Mouse (Mus musculus) CD4-positive helper T cell, adult 2 months (primary cell): Measurements from ENCODE around the gene Szrd1.
"Not testable (repeated sequence)": the region's sequence is repeated elsewhere in the genome, so short reads cannot be mapped to it uniquely, and the experiment has no call there.

Experiments used
- DNase-seq: peaks from one replicate; pipeline ENCODE4 v3.0.0-alpha.2; 2012; ENCODE audit warnings: low read depth, missing footprints, low spot score

Szrd1 gene

DNA sequence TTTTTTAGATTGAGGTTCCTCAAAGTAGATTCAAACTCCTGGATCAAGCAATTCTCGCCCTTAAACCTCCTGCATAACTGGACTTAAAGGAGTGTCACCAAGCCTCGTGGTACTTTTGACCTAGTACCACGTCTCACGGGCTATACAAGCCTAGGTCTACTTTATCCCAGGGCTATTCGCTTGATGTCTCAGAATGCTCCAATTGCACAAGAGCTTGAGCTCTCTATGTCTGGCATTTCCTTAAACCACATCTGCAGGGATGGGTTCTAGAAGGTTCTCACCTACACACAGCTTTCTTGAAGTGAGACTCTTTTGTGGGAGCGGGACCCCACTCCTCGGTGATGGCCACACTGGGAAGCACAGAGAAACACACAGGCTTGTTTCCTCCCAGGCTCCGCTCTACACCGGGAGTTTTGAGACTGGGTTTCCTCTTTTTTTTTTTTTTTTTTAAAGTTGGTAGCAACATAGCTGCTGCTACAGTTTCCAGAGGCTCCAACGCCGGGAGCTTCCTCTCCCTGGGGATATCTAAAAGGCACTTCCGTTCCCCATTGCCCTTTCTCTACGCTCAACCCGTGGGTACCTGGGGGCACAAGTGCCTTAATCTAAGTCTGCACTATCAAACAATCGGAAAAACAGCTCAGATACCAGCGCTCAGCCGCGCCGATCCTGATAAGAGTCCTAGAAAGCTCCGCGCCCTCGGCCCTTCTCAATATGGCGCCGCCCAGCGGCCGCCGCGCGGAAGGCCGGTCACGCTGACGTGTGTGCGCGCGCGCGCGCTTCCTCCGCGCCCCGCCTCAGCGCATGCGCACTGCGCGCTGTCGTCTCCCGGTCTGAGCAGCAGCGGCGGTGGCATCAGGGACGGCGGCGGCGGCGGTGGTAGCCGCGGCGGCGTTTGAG is 7.8 kb upstream of the Szrd1 start, which contains the start of gene Fbxo42:
Gene Fbxo42, plus strand, starts transcription at position 802 of the 897 bp plus-strand sequence.
- DNase-seq: peak; percentile 96

DNA sequence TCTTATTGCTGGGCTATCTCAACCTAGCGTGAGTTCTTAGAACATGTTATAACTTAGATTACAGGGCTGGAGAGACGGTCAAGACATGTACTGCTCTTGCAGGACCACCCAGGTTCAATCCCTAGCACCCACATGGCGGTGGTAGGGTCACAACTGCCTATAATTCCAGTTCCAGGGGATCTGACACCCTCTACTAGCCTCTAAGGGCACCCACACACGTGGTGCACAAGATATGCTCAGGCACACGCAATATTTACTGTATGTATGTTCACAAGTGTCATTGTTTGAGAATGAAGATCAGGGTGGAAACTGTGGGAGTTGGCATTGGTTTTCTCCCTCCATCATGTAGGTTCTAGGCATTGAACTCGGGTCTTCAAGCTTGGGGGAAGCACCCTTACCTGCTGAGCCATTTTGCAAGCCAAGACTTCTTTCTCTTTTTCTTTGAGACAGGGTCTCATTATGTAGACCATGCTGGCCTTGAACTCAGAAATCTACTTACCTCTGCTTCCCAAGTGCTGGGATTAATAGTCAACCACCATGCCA is 7.0 kb upstream of the Szrd1 start:
- DNase-seq: no peak

DNA sequence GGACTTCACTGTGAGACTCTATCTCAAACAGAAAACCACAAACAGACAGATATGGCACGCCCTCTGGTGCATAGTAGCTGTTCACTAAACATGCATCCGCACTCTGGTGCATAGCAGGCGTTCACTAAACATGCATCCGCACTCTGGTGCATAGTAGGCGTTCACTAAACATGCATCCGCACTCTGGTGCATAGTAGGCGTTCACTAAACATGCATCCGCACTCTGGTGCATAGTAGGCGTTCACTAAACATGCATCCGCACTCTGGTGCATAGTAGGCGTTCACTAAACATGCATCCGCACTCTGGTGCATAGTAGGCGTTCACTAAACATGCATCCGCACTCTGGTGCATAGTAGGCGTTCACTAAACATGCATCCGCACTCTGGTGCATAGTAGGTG is 5.5 kb upstream of the Szrd1 start:
- DNase-seq: not testable (repeated sequence)

DNA sequence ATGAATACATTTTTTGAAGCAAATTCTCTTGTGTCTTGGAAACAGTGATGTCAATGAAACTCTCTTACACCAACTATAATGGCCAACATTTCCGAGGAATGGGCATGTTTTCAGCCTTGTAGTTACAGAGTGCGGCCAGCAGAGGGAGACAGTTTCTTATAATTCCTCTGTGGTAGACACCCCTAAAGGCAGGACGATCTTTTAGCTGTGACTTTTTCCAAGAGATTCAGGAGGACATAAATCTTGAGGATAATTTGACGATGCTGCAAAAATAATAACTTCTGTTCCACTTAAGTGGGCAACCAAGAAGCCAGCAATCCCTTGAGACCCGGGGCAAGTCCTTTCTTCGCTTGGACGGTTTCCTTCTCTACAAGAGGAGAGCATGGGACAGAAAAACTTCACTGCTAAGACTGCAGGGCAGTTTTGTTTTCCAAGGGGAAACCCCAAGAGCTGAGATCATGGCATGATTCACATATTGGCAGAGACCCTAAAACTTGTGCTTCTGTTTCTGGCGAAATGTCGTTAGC is 2.8 kb upstream of the Szrd1 start:
- peak; percentile 80 for DNase-seq

DNA sequence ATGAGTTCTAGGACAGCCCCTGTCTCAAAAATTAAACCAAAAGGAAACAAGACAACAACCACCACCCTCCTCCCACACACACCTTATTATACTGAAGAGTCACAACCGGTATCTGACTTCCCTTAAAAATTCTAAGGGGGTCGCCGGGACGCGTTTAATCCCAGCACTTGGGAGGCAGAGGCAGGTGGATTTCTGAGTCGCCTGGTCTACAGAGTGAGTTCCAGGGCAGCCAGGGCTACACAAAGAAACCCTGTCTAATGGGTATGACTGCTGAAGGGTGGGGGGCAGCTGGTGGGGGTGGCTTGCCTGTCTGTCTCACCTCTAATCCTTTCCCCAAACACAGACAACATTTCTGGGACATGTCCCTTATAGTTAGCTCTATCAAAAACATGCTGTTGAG is 1.4 kb upstream of the Szrd1 start:
- no peak for DNase-seq

DNA sequence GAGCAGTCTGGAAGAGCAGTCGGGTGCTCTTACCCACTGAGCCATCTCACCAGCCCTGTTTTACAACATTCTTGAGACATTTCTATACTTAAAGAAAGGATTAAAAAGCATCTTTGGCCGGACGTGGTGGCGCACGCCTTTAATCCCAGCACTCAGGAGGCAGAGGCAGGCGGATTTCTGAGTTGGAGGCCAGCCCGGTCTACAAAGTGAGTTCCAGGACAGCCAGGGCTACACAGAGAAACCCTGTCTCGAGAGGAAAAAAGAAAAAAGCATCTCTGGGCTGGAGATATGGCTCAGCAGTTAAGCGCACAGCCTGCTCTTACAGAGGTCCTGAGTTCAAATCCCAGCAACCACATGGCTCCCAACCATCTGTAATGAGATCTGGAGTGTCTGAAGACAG is 779 bp upstream of the Szrd1 start:
- DNase-seq: not testable (repeated sequence)

DNA sequence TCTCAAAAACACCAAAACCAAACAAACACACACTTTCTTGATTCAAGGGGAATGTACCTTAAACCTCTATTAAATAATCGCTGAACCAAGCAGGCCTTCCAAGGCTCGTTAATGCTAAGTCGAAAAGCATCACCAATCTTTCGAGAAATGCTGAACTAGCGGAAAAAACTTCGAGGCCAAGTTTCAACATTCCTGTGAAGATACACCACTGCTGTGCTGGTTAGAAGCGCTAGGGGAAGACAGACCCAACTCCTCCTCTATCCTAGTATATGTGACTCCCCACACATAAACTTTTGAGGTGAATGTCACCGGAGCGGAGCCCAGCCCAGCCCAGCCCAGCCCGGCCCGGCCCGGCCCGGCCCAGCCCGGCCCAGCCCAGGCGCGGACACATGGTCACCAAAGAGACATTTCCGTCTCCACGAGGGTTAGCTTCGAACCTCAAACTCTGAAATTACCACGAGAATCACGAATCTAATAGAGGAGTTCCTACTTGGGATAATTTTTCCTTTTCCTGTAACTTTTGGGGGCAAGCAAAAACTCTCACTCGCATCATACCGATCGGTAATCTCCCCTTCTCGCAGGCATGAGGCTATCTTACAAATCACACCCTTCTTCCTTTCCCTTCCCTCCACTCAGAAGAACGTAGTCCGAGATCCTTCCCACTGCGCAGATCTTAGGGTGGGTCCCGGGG is 1.0 kb downstream of the Szrd1 start:
- peak; percentile 80 for DNase-seq

DNA sequence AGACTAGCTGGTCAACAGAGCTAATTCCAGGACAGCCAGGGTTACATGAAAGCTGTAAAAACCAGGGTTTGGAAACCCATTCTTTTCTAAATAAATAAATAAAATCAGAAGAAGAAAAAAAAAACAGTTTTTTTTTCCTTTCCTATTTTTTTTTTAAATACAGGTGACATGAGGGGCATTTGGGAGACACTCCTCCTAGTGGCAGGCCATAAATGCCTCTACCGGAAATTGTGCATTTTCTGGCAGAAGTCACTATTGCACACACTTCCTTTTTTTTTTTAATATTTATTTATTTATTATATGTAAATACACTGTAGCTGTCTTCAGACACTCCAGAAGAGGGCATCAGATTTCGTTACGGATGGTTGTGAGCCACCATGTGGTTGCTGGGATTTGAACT is 1.8 kb downstream of the Szrd1 start:
- not testable (repeated sequence) for DNase-seq

DNA sequence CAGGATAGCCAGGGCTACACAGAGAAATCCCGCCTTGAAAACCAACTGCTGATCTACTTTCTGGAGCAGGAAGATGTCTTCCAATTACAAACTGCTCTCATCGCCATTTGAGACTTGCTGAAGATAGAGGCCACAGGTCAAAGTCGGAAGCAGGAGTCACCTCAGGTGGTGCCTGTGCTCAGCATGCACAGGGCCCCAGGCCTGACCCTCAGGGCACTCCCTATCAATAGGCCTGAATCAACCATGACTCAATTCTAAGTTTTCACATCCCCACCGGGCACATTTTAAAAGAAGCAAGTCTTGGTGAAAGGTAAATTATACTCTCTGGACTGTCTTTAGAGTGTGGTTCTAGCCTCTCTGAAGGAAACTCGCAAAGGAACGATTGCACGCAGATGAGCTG is 3.4 kb downstream of the Szrd1 start:
- DNase-seq: no peak

DNA sequence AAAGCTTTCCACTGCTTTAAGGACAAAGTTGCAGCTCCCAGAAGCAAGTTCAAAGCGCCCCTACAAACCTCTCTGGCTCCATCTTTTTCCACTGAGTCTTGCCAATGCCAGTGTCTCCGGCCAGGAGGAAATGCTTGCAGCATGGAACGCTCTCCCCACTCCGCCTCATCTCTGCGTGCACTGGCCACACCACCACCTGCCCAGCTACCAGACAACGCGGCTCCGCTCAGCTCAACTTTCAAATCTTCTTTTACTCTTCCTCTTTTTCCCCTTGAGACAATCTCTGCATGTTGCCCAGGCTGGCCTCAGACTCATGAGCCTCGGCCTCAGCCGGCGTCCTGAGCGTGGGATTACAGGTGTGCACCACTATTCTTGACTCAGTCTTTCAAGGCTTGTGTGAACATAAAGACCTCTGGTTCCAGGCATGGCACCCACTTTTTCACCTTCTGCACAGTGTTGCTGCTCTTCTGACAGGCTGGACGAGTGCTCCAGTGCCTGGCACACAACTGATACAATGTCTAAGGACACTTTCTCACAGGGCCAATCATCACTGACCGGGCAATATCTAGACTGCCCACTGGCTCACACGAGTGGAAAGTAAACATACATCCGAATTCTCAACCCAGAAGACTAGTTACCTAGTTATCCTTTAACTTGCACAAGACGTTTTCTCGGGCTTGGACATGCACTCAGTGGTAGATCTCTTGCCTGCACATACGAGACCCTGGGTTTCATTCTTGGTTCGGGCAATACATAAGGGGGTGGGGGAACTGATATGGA is 4.6 kb downstream of the Szrd1 start:
- DNase-seq: no peak

DNA sequence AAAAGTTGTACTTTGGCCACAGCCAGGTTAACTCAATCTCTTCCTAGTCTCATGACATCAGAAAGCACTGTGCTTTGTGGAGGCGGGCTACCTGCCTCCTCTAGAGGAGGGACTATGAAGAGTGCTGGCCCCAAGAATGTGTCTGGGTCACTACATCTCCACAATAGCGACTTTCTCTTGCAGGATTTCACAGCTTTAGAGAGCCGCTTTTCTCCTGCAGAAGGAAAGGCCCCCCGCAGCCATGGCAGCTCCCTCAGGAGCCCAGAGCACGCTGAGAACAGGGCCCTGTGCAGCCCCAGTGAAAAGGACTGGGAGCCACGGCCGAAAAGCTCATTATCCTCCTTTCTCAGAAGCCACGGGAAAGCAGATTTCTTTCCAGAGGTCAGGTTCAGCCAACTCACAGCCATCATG is 5.5 kb downstream of the Szrd1 start:
- DNase-seq: no peak

DNA sequence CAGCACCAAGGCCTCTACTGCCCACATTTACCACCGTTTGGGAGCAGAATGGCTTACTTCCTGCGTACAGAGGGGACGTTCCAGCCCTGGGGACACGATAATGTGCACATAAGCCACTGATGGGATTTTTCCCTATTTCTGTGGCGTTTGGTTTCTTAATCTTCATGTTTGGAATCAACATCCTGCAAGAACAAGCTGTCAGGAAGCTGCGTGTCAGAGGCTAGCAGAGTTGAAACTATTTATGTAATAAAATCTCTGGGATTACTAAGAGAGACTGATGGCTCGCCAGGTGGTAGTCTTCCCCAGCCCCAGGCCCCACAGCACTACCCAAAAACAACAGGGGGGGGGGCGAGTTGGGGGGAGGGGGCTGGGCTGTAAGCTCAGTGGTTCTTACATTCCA is 6.3 kb downstream of the Szrd1 start:
- no peak for DNase-seq

DNA sequence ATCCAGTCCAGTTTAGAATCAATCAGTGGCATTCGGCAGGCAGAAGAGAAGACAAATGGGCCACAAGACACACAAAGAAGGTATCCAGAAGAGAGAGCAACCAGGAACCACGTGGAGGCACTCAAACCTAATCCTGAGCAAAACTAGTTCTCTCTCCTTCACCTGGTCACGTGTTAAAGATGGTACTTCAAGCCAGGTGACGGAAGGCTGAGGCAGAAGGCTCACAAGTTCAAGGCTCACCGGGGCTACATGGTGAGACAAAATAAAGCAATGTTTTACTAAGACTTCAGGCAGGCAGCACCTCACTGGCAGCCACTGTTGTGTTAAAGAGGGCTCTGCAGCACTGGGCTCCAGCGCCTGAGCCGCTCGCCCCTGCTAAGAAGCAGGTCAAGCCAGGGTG is 7.4 kb downstream of the Szrd1 start:
- no peak for DNase-seq

DNA sequence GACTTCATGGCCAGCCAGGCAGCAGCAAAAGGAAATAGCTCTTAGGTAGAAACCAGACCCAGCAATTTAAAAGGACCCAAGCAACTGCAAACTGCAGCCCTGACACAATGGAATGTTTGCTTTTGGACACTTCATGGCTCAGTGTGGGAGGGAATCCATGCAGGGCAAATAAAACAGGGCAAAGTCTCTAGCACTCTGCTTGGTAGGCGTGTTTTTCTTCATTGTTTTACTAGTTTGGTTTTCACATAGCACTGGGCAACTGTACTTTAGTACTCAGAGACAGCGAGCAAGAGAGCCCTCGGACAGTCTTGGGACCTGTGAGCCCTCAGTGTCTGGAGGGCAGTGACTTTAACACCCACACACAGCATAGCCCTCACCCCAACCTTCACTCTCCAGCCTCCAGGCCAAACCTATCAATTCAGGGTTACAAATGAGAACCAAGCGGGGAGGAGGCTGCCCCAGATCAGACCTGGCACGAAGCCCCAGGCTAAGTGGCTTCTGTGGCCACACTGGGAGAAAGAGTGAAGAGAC is 8.0 kb downstream of the Szrd1 start:
- no peak for DNase-seq

DNA sequence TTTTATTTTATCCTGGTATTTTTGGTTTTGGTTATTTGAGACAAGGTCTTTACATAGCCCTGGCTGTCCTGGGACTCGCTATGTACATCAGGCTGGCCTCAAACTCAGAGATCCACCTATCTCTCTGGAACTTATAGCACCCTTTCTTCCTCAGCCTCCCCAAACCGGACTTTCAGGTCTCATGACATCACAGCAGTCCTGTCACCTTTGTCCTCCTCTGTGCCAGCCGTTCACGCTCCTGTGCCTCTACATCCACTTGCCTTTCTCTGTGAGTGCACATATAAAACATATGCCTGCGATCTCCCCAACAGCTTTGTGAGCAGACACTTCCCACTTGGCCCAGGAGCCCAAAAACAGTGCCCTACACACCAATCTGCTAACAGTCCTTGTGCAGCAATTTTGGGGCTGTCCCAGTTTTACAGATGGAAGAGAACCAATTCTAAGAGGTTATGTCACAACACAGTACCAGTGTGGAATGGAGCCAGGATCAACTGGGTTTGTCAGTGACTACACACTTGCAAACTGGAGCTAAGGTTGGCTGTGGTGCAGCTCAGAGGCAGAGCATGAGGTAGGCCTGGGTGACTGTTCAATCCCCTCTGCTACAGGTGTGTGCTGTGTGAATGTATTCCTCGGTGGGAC is 8.8 kb downstream of the Szrd1 start:
- no peak for DNase-seq

DNA sequence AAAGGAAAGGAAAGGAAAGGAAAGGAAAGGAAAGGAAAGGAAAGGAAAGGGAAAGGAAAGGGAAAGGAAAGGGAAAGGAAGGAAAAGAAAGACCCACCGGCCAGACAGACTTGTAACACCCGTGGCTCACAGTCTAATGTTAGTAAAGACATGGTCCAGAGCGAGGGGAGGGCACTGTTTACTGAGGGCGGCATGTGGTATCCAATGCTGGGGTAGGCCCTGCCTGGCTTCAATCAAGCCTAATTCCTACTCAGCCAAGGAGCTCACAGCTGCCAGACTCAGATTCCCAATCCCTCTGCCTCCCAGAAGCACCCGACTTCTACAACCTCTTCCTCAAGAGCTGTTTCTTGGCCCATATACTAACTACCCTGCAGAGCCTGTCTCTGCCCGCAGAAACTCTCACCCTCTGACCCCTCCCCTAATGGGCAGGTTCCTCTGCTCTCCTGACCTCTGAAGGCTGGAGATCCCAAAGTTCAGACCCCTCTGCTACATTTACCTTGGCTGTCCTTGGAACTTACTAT is 10.3 kb downstream of the Szrd1 start:
- no peak for DNase-seq

DNA sequence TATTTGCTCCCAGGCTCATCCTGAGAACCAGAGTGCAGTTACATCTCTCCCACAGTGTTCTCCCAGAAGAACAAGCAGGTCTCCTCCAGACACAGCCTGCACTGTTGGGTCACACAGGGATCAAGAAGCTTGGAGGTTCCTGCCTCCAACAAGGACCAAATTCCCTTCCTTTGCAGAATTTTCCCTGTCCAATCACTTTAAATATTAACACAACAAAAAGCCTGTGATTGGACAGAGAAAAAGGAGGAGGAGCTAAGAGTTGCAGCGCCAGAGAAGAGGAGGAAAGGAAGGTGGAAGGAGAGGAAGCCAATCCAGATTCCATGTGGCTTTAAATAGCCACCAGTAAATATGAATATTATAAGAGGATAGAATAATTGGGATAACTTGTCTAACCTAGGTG is 16.5 kb downstream of the Szrd1 start:
- DNase-seq: no peak

DNA sequence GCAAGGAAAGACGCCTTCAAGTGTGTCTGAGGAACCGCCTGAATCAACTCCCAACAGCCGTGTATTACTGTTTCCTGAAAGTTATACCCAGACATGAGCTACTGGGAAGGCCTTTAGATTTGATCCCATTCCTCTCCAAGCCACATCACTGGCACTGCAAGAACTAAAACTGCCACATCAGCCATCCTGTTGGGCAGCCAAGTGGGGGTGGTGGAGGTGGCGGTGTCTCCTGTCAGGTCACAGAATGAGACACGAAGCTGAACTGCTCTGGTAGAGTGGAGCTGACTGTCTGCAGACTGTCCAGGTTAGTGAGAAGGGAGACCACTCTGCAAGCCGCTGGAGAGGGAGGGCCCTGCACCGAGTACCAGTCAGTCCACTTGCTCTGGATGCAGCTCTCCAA is 16.9 kb downstream of the Szrd1 start:
- DNase-seq: no peak

DNA sequence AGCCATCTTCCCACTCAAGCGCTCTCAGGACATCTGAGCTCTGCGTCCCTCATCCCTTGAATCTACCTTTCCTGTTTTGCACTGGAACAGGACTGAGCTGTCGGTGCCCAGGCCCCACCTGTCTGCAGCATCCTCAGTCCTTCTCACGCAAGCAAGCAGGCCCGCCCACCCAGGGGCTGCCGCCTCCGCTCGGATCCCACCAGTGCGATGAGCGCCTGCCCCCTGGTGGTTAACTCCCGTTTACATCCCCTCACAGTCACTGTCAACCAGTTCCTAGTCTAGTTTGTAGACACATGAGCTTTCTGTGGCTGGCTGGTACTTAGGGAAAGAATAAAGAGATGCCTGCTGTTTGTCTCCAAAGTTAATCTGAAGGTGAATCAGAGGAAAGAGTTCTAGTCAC is 18.9 kb downstream of the Szrd1 start:
- peak; percentile 37 for DNase-seq

DNA sequence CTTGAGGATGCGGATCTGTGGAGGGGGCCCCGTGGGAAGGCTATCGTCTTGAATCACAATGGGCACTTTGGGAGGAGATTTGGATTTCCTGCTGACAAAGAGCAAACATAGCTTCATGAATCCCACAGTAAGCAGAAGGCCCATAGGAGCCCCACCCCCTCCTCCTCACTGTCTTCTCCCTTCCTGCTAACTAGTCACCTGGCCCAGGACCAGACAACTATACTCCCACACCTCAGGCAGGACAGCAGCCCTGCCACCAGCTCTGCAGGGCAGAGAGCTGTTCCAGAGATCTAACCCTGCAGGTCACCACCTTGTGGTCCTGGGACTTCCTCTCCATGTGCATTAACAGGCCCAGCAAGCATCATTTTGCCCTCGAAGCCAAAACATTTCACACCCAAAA is 20.9 kb downstream of the Szrd1 start:
- no peak for DNase-seq

DNA sequence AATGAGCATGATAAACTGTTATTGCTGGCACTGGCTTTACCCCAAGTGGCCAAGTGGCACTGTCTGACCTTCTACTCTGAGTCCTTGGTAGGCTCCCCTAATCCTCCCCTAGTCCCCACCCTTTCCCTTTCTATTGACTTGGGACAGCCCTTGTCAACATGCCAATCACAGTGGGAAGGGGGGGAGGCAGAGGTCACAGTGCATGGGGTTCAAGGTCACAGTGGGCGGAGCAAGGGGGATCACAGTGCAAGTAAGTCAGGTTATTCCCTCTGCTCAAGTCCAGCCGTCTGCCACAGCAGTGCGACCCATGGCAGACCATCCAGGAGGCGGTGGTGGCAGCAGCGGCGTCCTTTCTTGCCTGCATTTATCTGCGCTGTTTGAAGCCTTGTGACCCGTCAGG is 24.2 kb downstream of the Szrd1 start:
- no peak for DNase-seq
